Mouse (Mus musculus): ENCODE measurements around the gene Prss23.
A peak's percentile ranks its signal among the peaks of the same experiment; 100 is the strongest.

Gene Prss23

DNA sequence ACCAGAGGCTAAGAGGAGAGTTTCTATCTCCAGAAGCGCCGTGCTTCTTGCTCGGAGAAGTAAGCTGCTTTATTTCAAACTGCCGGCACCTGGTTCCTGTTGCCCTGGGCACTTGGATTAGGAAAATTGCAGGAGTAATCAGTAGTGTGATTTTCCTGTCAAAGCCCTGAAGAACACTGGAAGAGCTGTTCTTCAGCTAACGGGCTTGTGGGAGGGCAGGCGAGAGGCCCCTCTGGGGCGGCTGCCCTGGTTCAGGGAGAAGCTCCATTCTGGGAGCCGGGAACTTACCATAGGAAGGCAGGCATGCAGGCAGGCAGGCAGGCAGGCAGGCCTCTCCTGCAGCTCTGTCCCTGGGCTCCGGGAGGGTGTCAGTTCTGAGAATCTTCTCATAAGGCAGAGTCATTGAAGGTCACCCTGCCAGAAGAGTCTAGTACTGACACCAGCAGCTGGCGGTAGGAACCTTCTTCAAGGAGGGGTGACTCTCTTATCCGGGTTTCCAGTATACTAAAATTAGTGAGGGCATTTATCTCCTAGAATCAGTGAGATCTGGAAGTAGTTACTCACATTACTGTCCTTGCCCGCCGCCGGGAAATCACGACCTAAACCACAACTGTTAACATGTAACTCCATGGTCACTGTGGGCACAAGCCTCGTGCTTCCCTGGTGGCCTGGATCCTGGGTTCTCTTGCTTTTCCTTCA lies at the start of gene Prss23:
Prss23 (minus strand) TSS at position 457 of the 699 bp plus-strand sequence.
- no peak for DNase-seq

DNA sequence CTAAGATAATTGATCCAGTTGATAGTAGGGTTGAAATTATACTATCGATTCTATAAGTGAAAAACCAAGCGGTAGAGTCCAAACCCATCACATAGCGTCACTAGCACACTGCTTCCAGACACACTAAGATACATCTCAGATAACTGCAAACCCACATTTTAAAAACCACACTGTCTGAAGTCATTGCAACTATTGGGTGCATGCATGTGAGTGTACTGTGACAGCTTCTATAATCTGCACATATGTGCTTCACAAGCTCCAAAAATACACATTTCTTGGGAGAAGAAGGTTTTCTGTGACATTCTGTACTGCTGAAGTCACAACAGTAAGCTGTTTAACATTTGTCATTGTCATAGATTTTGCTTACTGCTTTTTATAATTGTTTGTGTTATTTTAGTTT lies 49.1 kb upstream of the Prss23 start:
- DNase-seq = no peak

DNA sequence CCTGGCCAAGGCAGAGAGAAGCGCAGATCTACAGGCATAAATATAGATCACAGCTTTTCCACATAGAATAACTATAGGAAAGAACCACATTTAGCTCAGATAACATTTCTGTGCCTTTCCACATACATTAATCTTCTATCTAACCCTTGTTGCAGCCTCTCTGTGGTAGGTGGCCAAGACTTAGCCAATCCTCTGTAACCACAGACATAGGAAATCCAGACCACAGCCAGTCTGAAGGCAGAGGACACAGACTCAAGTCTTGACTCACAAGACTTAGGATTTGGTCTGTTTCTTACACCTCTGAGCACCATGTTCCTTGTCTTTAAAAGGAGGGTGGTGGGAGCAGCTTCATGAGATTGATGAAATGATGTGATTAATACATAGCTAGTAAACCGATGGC lies 37.6 kb upstream of the Prss23 start:
- no peak for DNase-seq

DNA sequence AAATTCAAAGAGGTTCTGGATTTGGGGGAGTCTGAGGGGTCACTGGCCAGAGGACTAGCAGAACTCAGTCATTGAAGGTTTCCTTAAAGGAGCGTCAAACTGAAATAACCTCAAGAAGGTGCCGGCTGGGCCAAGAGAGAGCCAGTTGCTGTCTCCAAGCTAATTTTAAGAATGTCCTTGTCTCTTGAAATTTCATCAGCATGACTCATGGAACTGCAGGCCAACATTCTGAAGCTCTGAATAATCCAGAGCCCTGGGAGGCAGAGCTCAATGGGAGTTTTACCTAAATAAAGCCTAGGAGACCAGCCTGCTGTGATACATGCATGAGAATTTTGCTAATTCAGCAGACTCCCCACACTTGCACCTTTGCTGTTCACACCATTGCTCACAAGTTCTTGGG lies 36.5 kb upstream of the Prss23 start:
- DNase-seq = peak; percentile 35

DNA sequence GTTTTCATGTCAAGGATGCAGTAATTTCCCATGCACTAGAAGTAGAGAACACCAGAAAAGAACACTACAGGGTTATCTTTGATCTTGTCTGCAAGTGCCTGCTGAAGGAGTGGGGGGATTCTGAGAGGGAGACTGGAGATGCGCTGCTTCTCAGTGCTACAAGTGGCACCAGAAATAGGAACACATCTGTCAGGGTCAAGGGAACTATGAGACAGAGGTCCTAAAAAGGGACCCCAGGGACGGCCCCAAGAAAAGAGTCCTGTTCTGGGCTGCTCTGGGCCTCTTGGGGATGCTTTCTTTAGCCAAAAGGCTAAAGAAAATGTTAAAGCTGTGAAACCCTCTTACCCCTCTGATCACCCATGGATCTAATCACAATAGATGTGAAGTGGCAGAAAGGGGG lies 35.2 kb upstream of the Prss23 start:
- DNase-seq = no peak

DNA sequence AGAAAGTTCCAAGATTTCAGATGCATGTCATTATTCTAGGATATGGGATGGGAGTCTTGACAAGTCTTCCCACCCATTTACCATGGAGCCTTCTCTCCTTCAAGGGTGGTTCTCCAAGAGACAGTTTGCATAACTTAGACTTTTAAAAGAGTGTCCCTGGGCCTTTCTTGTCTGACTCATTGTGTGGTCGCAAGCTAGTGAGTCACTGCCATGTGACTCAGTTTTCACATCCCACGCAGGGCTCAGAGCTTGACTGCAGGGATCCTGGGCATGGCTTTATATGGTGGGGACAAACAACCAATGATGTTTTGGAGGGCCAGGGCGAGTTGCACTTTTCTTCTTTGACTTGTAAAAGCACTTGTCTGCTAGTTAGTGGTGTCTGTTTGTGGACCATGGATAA lies 34.0 kb upstream of the Prss23 start:
- no peak for DNase-seq

DNA sequence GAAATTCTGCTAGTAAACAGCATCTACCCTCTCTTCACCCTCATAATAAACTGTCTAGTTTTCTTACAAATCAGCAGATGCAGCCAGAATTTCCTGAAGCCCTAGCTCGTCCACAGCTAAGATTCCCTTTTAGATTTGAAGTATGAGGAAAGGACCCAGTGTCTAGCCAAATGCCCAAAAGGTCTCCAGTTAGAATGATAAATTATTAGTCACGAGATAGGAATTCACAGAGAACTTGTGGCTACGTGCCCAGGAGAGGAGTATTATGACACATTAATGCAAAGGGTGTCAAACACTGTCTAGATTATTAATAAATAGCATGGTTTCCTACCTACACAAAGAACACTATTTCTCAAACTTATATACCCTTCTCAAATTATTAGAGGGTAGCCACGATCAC lies 32.6 kb upstream of the Prss23 start:
- DNase-seq = no peak

DNA sequence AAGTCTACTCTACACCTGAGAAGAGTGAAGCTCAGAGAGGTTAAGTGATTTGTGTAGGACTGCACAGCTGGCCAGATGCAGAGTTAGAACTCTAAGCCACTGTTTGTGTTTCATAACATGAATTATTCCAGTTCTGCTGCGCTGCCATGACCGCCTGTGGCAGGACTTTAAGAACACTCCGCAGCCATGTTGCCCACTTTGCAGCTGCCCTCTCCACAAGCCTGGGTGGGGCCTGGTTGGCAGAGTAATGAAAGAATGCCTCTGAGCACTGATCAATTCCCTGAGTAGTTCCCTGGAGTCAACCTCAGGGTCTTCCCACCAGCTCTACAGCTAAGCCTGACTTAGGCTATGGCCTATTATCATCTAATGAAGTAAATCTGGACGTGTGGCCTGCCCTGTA lies 32.1 kb upstream of the Prss23 start:
- DNase-seq = no peak

DNA sequence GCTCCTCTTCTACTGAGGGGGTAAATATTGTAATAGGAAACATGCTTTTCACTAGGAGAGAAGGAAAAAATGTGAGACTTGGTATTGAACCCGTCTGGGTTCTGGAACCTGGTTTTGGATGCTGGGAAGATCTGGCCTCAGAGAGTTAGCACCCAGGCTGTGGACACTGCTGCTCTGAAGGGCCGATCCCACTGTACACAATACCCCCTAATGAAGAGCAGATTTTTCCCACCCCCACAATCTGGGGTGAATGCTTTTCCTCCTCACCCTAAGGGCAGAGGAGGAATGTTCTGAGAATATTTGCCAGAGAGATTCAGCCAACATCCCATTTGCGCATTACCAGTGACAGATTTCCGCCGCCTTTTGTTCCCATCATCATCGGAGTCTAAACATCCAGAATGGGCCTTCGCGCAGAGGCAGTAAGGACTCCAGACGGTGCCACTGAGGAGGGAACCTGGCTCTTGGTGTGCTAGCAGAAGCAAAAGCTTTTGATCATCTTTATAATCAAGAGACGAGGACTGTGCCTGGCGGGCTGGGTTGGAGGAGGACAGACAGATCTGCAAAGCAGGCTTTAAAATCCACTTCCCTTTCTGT lies 31.6 kb upstream of the Prss23 start:
- peak; percentile 11 for DNase-seq

DNA sequence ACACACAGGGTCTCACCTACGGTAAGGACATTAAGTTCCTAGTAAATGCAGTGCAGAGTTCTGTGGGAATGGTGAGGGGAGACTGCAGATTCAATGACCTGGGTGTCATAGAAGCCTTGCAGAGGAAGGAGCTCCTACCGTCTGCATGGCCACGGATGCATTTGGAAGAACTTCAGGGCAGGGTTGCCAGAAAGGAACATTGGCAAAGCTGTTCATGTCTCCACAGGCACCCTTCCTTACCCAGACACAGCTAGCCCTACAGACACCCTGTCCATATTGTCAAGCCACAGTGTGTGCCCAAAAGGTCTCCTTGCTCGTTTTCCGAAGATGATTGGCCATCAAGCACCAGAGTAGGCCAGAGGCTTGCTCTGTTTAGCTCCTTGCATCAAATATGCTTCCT lies 30.1 kb upstream of the Prss23 start:
- DNase-seq = no peak

DNA sequence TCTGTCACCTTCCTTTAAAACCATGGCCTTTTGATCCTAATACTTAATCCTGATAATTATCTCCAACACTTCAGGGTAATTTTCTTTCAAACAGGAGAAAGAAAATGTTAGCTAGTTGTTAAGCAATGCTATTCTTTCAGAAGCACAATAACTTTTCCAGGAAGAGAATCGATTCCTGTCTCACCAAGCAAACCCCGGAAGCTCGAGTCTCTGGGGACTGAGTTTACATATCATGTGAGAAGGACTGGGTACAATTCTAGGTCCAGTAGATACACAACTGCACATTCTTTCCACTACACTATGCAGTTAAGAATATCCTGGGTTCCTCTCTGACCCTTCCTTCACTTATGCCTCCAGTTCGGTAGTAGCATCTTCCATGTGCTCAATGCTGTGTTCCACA lies 29.7 kb upstream of the Prss23 start:
- no peak for DNase-seq

DNA sequence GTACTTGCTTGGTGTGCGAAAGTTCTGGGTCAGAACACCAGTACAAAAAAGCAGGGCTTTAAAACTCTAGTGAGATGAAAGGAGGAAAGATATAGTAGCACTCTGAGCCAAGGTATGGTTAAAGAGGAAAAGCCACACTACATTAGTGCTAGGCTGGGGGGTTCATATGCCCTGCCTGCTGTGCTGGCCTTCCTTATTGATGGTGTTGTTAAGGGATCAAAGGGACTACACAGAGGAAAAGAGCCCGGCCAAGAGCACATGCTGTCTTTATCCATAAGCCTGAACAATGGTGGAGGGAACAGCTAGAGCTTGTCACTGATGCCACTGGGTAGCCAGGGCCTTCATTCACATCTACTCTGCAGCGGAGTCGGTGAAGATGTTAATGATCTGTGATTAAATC lies 28.2 kb upstream of the Prss23 start:
- no peak for DNase-seq

DNA sequence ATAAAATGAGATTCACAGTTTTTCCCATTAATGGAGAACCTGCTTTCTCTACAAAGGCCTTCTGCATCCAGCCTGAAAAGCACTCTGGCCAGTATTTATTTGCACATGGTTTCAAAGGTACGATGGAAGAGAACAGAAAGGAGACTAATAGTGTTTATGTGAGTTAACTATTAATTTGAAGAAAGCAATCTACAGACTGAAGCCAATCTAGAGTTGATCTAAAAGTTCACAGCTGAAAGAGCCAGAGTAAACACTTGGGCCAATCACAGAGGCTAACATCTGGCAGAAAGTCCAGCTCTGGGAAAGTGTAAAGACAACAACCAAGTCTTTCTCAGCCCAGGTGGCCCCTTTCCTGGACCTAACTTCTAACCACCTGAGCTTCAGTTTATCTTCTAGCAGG lies 27.1 kb upstream of the Prss23 start:
- no peak for DNase-seq

DNA sequence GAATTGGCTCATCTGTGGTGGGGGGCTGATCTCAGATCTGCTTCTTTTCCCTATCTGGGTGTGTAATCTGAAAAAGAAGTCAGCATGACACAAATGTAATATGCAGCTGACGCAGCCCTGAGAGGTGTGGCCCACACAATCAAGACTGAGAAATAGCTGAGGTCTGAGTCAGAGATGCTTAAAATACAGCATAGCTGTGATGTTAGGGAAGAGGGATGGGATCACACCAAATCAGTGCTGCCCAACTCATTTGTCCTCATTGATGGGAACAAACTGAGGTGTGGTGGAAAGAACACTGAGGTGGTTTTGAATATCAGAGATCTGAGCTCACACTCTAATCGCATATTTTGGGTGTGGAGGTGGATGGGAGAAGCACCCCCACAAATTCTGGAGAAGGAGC lies 14.0 kb upstream of the Prss23 start:
- DNase-seq = no peak

DNA sequence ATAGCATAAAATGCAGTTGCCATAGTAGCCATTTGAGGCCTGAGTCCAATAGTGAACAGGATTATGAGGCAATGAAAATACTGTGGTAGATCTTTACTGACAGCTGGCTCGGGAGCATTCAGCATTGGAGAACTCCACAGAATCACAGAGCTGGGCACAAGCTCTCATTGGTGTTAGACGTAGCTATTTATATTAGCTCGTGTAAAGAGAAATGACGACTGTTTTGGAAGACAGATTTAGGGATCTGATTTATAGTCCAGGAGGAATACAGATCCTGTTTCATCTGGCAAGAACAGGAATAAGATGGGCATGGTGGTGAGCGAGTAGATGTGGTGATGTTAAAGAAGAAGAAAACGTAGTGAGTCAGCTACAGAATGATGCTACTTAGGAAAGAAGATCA lies 12.4 kb upstream of the Prss23 start:
- DNase-seq = no peak

DNA sequence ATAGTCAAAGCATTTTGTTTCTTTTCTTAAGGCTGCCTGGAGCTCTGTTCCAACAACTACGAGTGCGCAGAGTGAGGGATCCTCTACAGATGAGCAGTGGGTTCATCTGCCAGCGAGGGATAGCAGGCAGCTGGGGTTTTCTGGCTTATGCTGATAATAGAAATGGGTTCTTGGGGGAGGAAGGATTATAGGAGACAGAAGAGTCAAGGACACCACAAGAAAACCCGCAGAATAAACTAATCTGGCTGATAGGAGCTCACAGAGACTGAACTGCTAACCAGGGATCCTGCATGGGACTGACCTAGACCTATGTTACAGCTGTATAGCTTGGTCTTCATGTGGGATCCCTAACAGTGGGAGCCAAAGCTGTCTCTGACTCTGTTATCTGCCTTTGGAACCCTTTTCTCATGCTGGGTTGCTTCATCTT lies 456 bp upstream of the Prss23 start:
- DNase-seq = no peak

DNA sequence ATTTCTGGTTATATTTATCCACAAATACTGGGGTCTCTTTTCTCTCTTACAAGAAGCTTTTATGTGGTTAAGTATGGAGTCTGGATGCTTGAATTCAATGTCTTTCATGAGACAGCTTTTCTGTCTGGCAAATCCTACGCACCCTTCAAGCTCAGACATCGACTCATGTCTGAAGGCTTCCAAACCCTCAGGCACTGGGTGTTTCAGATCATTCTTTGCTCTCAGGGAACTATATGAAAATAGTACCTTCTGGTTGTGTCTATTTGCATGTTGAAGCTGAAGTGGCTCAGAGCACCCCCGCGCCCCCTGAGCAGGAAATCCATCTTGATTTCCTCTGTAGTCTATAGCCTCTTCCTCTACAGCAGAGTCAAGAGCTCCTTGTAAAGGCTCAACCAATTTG lies 3.2 kb downstream of the Prss23 start:
- no peak for DNase-seq

DNA sequence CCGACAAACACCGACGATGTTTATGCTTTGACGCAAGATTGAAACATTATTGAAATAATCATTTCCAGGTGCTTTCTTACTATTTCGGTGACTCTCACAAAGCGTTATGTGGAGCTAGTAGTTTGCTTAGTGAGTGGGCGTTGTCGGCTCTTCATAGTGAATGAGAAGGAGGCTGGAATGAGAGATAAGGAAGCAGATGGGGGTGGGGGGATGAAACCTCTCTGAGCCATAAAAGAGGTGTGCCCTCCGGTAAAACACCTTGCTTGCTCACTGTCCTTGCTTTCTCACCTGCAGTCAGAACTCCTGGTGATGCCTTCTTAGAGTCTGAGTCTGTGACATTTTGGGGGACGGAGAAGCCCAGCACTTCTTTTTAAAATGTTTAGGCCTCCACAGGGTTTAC lies 4.8 kb downstream of the Prss23 start:
- no peak for DNase-seq

DNA sequence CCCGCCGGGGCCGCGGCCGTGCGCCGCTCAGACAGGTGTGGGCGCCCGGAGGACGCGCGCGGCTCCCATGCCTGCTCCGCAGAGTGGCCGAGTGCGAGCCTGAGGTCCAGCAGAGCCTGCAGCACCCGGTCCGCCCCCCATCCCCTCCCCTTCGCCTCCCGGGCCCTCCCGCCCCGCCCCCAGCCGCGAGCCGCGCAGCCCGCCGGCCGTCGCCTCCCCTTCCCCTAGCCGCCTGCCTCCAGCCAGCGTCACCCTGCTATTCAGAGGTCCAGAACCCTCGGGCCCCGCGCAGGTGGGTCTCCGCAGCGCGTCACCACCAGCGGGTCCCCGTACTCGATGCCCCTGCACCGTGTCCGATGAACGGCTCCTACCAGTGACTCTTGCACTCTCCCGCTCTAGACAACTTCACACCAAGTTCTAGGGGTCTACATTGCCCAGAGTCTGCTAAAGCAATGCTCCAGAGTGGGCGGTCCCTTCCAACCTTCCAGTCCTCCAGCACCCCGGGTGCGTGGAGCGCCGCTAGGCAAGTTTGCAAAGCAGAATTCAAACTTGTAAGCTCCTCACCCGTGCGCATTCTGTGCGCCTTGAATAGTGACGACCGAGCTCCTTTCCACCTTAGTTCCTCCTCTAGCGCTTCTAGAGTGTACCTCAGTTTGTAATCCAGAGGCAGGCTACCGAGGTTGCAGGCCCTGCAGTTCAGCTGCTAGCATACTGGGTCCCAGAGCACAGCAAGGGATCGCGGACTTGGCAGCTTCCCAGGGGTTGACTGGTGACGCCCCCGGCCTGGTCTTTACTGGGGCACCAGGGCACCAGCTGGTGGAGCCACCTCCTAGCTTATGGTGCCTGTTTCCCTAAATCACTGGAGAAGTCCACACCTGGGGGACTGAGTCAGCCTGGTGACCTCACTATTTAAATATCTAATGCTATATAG lies 9.3 kb downstream of the Prss23 start:
- DNase-seq = peak; percentile 82

DNA sequence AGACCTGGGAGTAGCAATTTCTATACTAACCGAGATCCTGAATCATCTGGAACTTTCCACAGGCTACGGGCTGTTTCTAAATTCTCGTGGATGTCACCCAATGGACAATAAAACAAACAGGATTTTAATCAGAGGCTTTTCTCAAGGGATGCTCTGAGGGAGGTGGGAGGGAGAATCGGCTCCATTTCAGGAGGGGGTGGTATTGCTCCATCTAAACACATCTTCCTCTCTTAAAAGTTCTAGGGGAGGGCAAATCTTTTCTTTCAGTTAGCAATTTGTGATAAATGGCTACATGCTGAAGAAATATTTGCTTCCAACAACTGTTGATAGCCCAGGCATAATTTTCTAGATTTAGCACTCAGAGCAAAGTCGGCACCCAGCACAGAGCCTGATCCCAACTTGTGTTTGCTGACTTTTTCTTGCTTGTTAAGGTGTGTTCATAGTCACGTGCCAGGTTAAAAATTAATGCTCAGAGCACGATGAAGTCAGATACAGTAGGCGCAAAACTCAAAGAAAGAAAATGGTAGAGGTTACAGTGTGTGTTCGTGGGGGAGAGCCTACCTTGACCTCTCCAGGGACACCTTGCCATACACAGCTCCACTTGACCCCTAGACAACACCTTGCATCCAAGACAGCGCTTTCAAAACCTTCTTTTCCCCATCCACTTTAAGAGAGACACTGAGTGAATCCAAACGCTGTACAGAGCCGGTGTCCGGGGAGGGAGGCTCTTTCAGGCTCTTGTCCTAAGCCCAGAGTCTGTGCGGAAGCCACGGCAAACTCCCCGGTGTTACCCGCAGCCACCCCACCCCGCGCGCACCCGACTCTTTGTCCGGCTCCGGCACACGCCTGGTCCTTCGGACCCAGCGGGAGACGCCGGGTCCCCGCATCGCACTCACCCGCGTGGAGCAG lies 10.2 kb downstream of the Prss23 start:
- no peak for DNase-seq

DNA sequence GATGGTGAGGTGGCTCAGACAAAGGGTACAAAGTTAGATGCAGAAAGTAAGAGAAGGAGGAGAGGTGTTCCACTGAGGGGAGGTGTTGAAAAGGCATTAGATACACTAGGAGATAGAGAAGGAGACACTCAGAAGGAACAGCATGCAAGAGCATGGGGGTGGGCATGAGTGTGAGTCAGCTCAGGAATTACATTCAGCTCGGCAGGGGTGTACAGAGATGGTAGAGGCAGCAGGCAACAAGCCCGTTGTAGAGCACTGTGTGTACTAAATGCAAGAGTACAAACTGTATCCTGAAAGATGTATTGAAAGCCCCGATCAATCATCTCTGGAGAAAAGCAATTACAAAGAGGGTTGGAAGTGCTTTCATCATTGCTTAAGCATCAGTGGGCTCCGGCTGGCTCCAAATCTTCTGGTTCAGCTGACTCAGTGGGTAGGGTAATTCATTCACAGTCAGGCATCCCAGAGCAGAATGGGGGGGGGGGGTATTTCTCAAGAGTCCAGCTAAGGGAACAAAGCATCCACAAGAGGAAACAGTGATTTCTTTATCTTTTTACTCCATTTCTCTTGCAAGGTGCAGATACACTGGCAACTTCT lies 15.0 kb downstream of the Prss23 start:
- DNase-seq = no peak

DNA sequence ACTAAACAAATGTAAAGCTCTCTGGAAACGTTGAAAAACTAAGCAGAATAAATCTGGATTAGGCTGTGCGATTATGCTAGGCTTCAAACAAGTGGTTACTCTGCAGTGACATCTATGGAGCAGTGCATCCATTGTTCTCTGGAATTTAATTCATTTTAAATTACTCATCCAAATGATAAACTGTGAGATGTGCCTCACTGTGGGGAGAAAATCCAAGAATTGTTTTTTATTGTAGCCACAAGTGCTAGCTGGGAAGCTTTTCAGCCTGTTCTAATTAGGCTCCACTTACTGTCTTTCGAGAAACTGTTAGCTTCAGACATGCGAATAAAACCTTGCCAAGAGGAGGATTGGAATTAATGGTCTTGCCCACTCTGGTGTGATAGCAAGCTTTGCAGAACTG lies 18.3 kb downstream of the Prss23 start:
- DNase-seq = no peak
